ENCODE assay signal across 8 mouse cellular contexts in the genomic region with DNA sequence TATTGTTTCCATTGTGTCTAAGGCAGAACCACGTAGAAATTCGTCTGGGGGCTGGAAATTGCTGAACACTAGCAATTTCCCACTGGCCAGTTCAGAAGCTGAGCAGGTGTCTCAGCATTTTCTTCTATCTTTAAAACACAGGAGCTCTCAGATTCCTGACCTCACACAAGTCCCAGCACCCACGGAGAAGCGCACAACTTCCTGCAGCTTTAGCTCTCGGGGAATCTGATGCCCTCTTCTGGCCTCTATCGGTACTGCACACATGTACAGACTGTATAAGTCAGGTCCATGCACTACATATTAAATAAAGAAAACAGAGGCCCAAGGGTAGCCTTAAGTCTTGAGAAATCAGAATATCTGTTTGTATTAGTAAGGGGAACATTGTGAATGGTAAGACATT. TPM values are rescaled to one million over a fixed set of nuclear protein-coding genes. Genes with fewer than 3 reads are reported as not detected.
DNase-seq lines count a peak whose midpoint lies in the region; ATAC-seq lines count a peak whose summit lies in the region.

No protein-coding gene starts in this region.

- ATAC-seq in cerebellum, adult (ENCODE audit: insufficient number of reproducible peaks, low FRiP score, low TSS enrichment) = no peak
- no peak for ATAC-seq in neural tube, embryonic 15.5 days (ENCODE audit: low FRiP score)

- H3K4me1 ChIP-seq in neural tube, embryonic 15.5 days = peaks cover 26% of the 10 kb centered on the region

- H3K9me3 ChIP-seq in neural tube, embryonic 15.5 days (replicated peaks) = no peaks in the 10 kb centered on the region

- no peak overlapping the region for H3K9ac ChIP-seq in neural tube, embryonic 15.5 days (replicated peaks)

- no peaks in the 10 kb centered on the region; the same call in 1 of the 2 replicates for H3K27me3 ChIP-seq in neural tube, embryonic 15.5 days (replicated peaks)

- peak; percentile 37 to 71 for DNase-seq in cerebellum, postnatal 14 days
- DNase-seq in neural tube, embryonic 10.5 days (ENCODE audit: extremely low spot score, low spot score) = peak; percentile 57
- peak; percentile 19 for DNase-seq in cerebellum, postnatal 36 days
- peak; percentile 50 to 81 for DNase-seq in kidney, postnatal 25 days
- DNase-seq in natural killer cell, adult 2 months (ENCODE audit: low spot score in 2 of 2) = peak; percentile 45 to 71
- DNase-seq in frontal cortex, postnatal 14 days (ENCODE audit: low spot score in 2 of 2) = no peak

- H3K27ac ChIP-seq in neural tube, embryonic 15.5 days (replicated peaks) = no peak overlapping the region

- H3K4me2 ChIP-seq in neural tube, embryonic 15.5 days = no peak overlapping the region

- 73% methylated on average over 6 of the region's 6 CpGs for WGBS in neural tube, embryonic 15.5 days

- no peak overlapping the region for H3K4me3 ChIP-seq in neural tube, embryonic 15.5 days (replicated peaks)

- H3K36me3 ChIP-seq in neural tube, embryonic 15.5 days = no peaks in the 10 kb centered on the region

RNA-seq across cellular contexts. Expression of gene Mvb12b, which starts 30.6 kb away (rescaled TPM):
- 49.5 and 52.2 TPM in 2 replicates for polyA plus RNA-seq in neural tube, embryonic 15.5 days (2015; fragmentation: Nextera tagmentation; extraction: Ambion mirVana)

Comparison
In these comparisons a context has a peak if more than half of its experiments do, and no peak if none do; other contexts are left out.
1. DNase-seq: peak in cerebellum, postnatal 14 days (2 of 2), neural tube, embryonic 10.5 days (single experiment), cerebellum, postnatal 36 days (2 of 2), kidney, postnatal 25 days (2 of 2) and natural killer cell, adult 2 months (2 of 2); none in frontal cortex, postnatal 14 days (0 of 2).